Mouse (Mus musculus): ENCODE data around the gene Tmsb4x.

The Tmsb4x gene

DNA sequence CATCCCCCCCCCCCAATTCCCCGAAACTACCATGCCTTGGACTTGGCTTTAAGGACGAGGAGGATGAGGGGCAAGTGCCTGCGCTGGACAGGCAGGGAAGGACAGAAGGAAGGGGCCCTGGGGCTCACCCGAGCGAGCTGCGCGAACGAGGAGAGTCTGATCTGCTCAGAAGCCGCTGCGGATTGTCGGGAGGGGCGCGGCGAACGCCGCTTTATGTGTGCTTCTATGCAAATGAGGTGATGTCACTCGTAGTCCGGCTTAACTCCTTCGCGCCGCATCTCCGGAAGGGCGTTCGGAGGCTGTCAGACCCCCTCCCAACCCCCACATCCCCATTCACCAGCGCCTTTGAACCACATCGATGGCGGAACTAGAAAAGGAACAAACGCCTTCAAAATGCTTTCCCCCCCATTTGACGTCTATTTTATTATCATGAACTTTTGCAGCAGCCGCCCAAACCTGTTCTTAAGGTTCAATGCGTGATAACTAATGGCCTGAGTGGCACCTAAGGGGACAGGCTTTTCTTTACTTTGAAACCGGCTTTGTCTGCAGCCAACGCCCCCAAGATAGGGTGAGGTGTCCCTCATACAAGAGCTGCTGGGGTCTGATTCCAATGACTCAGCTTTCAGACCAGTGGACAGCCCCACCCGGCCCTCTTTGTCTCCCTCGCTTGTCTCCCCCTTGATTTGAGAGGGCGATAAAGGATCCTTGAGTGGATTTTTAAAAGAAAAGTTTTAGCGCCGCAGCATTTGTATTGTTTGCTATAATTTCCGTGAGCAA is at the start of gene Tmsb4x:
TSS of gene Tmsb4x (minus strand) at position 338 of the 777 bp plus-strand sequence.
- DNase-seq (ENCODE audit: low read depth, low spot score), result no peak

DNA sequence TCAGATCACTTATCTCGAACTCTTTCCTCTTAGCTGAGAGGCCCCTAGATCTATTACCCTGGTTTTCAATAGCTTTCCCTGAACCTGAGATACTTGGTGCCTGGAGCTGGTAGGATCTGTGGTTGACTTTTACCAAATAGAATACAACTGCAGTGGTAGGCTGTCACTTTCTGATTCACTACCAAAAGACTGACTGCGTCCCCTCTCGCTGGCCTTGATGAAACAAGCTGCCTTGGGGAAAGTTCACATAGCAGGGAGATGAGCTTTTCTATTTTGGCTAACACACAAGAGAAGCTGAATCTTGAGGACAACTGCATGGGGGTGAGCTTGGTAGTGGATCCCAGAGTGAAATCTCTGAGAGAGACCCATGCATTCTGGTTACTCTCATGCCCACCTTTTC is 32.6 kb upstream of the Tmsb4x start:
- no peak for DNase-seq (ENCODE audit: low read depth, low spot score)

DNA sequence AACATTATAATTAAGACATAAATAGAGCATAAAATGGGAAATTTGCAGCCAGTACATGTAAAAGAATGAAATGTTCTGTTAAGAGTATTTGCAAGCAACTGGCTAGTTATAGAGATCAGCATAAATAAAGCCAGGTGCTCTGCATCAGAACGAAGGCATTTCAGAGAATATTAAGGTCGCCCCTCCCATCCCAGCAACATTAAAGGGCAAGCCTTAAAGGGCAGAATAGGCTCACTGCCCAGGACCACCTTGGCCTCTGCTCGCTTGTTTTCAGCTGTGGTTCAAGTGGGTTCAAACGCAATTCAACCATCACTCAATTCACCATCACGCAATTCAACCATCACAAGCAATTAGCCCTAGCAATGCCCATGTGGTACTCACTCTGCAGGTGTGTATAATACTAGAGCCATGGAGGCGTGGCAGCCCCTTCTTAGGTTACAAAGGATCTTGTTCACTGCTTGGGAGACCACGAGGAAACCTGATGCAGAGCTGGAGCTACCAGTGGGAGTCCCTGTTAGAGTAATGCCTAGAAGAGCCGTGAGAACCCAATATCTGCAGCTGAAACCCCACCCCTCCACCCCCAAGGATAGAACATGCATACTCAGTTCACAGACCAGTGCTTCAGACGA is 30.3 kb upstream of the Tmsb4x start:
- no peak for DNase-seq (ENCODE audit: low read depth, low spot score)

DNA sequence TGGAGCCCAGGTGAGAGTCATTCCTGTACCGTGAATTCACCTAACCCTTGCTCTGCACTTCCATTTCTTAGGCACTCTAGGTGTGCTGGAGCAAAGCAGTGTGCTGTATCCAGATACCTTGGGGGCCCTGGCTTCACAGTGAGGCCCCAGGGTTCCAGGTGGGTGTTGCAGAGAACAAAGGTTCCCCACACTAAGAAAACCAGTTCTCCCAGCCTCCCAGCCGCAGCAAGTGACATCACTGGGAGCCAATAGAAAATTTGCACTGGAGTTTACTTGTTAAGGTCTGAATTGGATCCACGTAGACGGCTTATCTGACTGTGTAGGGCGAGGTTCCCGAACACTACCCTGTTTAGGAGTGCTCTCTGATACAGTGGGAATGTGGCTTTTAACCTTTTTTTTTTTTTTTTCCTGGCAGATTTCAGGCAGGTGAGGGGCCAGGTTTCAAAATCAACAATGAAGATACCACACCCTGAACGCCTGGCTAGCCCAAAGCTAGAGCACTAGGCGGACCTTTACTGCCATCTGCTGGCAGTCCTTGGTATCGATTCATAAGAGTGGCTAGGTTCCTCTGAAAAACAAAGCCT is 24.1 kb upstream of the Tmsb4x start:
- no peak for DNase-seq (ENCODE audit: low read depth, low spot score)

DNA sequence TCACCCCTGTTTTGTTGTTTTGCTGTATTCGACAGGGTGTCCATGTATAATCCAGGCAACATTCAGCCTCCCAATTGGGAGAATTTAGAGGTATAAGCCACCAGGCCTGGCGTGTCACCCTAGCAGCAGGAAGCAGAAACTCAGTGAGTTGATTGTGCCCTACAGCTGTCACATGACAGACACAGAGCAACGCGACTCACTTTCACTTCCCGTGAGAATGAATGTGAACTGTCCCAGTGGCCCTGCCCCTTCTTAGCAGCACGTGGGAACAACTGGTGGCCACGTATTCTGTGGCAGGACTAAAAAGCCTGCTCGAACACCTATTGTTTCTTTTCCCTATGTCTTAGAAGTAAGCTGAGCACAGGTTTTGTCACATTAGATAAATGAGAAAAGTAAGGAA is 22.0 kb upstream of the Tmsb4x start:
- no peak for DNase-seq (ENCODE audit: low read depth, low spot score)

DNA sequence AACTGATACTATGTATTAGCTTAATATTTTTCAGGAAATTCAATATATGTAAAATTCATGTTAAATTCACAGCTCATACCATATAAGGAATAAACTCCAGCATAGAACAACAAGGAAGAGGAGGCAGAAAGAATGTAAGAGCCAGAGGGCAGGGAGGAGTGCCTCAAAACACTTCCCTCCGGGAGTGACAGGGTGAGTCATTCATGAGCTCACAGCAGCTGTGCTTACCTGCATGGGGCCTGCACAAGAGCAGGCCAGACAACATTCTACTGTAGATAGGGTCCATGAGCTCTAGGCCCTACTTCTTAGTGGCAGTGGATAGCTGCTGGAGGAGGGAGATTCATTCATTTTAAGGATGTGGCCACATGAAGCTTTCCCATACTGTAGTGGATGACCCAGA is 20.7 kb upstream of the Tmsb4x start:
- DNase-seq (ENCODE audit: low read depth, low spot score), result no peak

DNA sequence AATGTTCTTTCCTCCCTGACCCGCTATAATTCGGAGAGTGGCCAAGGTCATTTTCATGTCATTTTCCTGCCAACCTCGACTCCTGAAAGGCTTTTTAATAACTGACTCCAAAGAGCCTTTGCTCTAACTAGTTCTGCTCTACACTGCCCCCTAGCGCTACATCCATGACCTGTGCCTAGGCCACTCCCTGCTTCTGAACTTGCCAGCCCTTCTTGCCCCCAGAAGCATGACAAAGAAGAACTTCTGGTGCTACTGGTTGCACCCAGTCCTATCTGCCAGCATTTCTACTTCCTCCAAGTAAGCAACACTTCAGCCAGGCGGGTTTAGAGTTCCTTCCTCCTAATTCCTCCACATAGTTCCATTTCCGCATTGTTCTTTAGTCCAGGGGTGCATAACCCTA is 20.1 kb upstream of the Tmsb4x start:
- DNase-seq (ENCODE audit: low read depth, low spot score), result no peak

DNA sequence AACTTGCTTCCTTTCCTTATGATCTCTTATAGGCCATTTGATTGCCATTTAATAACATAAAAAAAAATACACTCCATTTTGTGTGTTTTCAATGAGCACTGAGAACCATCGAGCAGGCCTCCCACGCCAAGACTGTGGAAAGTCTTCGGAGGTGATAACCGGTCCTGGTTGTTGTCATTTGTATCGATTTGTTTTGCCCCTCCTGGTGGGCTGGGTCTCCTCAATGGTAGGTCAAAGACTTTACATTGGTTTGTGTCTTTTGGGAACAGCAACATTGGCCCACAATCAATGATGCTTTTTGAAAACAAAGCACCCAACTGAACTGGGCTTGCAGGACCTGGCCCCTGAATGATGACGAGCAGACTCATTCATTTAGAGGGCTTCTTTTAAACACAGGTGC is 18.6 kb upstream of the Tmsb4x start:
- DNase-seq (ENCODE audit: low read depth, low spot score), result no peak

DNA sequence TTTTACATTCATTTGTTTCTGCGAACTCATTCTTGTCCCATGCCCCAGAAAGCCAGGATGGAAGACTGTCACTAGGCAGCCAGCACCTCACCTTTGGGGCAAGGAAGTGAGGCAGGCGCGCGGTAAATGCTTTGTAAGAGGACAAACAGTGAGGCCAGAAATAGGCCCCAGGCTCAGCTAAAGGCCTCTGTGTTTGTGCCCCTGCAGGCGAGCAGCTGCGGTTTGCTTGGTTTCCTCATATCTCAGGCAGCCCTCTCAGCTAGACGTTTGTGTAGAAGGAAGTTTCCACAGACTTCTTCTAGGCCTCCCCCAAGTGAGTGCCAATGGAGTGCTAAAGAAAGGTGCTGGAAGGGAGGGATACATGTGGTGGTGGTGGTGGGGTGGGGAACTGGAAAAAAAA is 18.0 kb upstream of the Tmsb4x start:
- DNase-seq (ENCODE audit: low read depth, low spot score), result no peak

DNA sequence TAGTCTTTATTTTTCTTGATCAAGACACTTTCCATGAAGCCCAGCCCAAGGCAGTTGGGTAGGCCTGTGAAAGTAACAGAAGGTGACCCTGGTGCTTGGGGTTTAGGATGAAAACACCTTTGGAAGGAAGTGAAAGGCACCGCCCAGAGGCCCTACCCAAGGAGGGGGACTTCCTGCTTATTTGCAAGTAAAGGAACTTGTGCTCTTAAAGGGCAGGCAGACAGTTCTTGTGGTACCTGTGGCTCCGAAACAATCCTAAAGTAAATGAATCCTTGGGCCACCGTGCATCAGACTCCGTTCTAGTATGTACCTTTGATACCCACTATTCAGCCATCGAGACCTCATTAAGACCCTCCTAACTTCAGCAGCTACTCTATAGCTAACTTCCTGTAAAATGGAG is 17.5 kb upstream of the Tmsb4x start:
- no peak for DNase-seq (ENCODE audit: low read depth, low spot score)

DNA sequence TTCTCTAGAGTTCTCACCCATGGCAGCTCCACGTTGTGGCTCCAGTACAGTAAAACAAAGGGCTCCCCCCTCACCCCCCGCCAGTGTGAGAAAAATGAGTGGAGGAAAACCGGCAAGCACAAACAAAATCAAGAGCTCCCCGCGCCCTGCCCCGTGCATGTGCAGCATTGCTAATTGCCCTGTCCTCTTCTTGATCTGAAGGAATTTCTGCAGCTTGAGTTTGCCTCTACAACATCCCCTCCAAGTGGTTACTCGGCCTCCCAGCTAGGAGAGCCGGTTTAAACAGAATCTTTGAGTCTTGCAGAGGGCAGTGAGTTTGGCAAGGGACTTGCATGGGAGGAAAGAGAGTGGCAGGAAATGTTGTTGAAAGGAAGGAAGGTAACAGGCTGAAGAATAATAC is 3.6 kb upstream of the Tmsb4x start:
- no peak for DNase-seq (ENCODE audit: low read depth, low spot score)

DNA sequence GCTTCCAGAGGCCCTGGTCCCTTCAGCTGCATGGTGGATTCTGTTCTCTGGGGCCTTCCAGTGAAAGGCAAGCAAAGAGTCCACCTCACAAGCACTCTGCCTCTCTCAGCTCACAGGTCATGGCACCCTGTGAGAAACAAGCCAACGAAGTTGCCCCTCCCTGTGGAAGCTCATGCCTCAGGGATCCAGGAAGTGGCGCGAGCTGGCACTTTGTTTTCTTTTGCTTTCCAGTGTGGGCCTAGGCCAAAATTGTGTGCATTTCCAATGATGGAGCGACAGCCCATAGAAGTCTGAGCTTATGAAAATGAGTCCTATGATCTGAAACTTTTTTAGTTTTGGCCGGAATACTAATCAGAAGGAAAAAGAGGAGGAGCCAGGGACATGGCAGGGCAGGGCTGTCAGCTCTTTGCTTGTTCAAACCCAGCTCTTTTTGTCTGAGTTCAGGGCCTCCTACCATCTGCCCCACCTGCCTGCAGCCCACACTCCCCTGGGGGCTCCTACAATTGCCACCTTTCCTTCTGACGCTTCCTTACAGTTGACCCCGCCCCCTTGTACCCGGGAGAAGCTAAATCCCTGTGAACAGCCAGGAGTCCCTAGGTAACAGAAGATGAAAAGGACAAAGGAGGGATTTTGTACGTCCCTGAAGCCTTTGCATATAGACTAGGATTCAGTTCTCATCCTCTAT is 2.9 kb upstream of the Tmsb4x start:
- no peak for DNase-seq (ENCODE audit: low read depth, low spot score)

DNA sequence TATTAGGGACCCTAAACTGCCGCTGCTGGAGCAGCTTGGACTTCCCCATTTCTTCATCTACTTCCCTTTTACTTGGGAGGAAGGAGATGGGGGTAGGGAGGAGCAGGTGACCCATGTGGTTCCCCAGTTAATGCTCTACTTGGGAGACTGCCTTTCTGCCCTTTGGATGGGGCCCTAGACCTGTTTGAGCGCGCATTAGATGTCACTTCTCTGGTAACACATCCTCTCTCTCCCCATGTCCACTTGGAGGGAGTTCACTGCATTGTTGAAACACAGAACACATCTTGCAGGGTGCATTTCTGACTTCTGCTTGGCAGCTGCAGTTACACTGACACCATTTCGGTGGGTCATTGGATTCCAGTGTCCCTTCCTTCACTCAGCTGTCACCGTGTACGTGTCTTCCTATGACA is 1.2 kb upstream of the Tmsb4x start:
- no peak for DNase-seq (ENCODE audit: low read depth, low spot score)

DNA sequence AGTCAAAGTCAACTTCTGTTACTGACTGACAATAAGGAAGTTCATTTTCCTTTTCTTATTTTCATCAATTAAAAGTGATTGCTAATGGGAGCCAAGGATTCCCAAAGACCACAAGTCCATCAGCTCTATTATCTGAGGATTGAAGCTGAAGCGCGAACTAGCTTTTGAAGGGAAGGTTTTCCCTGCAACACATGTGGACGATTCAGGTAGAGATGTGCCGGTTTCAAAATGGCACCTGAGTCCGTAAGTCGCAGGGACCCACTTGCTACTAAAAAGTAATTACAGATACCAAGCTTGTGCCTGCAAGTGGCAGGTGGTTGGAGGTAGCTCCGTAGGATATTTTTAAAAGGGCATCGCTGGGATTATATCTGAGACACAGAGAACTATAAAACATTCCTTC is 713 bp upstream of the Tmsb4x start:
- DNase-seq (ENCODE audit: low read depth, low spot score), result no peak

DNA sequence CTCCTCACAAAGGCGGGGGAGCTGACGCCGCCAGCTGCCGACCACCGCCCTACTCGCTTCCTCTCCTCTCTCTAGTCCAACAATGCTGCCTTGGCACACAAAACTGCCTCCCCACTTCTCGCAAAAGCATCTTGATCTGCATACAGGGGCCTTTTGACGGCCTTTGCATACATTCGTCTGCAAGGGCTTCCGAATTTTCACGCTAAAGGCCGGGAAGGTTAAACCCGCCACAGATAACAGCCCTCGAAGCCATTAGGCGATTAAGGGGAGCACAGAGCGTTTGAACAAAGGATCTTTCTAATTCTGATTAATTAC is 652 bp downstream of the Tmsb4x start:
- no peak for DNase-seq (ENCODE audit: low read depth, low spot score)

DNA sequence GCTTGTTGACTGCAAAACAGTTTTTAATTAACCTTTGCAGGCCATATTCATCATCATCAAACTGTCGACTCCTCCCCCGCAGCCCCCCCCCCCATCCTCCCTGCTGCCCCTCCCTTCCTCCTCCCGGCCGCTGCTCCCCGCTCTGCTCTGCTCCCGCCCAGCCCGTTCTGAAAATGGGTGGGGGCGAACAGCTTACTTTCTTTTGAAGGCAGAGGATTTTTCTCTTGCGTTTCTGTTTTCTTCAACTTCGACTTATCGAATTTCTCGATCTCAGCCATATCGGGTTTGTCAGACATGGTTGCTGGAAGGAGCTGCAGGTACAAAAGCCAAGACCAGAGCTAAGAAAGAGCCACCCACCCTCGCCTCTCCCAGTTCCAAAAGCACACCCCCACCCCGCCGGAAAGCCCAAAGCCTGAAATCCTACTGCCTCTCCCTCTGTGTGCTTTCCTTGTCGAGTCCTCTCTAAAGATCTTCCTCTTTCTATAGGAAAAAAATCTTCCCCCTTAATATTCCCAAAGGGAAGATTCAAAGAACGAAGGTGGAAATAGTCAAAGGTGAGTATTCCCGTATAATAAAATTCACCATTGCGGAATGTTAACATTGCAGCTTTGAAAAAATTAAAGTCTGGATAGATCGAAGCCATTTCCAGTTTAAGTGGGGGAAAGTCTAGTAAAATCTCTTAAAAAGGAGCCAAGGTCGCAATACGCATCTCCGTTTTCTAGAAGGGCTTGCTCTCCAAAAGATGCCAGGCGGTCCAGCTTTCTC is 1.2 kb downstream of the Tmsb4x start:
- no peak for DNase-seq (ENCODE audit: low read depth, low spot score)

DNA sequence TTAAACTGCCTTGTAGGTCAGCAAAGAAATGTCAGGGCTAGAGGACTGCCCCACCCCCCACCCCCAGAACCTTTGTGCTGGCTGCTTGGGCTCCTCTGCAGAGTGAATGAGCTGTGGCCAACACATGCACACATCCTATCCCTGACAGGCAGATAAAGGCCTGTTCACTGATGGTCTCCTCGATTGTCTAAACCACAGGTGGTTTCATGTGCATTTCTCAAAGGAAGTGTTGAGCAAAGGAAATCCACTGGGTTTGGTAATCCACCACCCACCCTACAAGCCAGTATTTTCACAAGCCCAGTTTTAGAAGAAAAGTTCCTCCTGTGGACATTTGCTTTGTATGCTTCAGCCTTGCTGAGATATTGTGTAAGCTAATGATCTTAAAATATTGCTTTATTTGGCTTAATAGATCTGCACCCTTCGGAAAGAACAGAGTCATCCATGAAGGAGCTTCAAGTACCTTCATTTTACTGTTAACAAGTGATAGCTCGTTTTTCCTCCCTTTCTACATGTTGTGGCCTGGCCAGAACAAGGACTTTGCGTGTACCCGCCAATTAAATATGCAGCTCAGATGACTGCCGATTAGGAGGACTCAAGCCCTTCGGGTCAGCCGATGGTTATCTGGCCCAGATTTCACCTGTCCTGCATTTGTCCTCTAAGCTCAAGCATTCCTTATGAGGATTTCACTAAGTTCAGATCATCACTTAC is 3.1 kb downstream of the Tmsb4x start:
- no peak for DNase-seq (ENCODE audit: low read depth, low spot score)

DNA sequence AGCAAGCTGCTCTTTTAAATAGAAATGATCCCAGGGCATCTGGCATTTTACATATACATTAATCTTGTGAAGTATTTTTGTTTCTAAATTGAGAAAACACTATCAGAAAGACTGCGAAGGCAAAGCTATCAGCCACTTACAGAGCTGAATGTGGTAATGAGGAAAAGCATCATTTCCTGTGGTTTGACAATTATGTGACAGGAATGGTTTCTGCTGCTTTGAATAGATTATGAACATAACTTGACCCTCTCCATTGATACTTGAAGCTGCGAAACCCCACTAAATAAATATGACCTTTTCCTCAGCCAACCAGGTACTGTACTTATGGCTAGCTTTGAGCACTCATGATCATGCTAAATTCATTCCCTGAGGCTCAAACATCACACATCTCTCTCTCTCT is 7.8 kb downstream of the Tmsb4x start:
- no peak for DNase-seq (ENCODE audit: low read depth, low spot score)

DNA sequence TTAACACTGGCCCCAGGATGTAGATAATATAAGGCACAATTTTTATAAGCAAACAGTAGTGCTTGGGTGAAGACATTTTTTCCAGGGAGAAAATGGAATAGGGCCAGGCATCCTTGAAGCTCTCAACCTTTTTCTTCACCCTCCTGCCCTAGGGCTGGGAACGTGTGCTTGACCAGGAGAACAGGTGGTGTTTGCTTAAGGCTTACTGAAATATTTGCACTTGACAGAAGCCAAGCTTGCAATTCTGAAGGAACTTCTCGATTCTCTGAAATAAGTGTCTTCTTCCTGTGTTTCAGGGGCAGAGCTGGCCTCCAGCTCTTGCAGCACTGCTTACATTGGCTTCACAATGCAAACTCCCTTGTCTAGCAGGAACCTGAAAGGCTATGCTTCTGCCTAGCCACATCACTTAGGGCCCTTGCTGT is 13.9 kb downstream of the Tmsb4x start:
- DNase-seq (ENCODE audit: low read depth, low spot score), result no peak

DNA sequence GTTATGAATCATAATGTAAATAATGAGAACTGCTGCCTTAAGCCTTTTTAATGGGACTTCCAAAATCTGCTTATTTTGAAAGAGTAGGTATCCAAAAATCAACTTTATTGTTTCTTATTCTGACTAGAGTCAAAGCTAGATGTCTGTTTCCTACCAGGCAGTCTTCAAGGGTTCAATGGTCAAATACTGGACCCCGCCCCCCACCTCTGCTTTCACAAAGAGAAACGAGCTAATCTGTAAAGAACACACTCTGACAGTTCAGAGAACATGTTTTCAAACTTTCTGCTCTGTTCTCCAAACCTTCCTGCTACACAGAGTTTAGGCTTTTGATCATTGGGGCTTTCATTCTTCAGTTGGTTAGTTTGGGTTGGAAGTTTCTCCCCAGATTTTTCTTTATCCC is 22.8 kb downstream of the Tmsb4x start:
- DNase-seq (ENCODE audit: low read depth, low spot score), result no peak

DNA sequence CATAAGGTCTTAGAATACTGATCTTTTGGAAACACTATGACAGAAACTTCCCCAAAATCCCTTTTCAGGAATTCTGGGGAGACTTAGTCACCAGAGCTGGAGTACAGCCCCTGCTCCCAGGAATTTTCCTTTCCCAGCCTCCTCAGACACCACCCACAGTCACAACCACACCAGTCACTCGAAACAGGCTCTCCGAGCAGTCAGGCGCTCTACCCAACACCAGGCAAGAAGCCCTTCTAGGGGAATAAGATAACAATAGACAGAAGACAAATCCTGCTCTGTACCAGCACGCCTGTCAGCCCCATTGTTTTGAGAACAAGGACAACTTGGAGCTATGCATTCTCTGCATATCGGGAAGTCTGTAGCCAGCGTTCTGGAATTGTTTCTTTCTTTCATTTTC is 25.6 kb downstream of the Tmsb4x start:
- no peak for DNase-seq (ENCODE audit: low read depth, low spot score)

All from telencephalon, adult 2 months (tissue).